Mouse (Mus musculus) cerebellum, postnatal 36 days (tissue): ENCODE data around the gene Cfap43.
"Not testable (repeated sequence)": the region's sequence is repeated elsewhere in the genome, so short reads cannot be mapped to it uniquely, and the experiment has no call there.

ENCODE experiments used
- DNase-seq, 2 experiments: peaks; one replicate each; pipeline ENCODE4 v3.0.0; 2021 to 2022; ENCODE audit warnings: mixed read lengths in 2 of 2

Cfap43 gene

DNA sequence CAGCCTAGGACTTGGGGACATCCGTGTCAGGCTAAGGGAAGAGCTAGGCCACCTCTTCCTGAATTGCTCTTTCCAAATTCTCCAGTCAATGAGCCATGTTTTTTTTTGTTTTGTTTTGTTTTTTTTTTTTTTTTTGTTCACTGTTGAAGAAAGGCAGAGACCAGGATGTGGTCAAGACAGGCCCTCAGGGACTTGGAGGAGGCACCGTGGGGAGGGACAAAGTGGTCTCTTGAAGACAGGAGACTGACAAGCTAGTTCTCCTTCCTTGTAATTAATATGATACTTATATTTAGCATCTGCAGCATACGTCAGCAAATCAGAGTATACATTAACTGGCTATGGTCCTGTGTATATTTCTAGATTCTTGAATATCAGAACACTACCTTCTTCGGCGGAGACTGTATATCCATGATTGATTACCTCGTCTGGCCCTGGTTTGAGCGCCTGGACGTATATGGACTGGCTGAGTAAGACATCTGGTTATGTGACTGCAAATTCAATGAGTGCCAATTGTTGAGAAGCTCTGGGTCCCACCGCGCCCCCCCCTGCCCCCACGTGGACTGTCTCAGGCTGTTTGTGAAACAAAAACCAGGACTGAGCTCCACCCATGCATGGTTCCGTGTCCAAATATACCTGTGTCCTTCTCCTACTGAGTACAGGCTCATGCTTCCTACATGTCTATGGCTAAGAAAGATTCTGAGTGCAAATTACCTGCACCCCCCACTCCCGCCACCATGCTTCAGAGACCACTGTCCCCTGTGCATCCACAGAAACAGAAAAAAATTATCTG is 34.6 kb downstream of the Cfap43 start:
- no peak for DNase-seq

DNA sequence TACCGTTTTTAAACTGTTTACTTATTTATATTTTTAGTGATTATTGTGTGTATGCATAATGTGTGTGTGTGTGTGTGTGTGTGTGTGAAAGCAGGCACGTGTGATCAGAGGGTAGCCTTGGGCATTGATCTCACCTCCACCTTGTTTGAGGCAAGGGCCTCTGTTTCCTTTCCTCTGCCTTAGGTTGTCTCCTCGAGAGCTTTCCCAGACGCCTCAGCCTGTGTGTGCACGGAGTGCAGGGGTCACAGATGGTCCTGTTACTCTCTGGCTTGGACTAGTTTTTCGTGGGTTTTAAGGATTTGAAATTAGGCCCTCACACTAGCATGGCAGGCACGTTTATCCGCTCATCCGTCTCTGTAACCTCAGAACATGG is 36.2 kb downstream of the Cfap43 start:
- DNase-seq, result no peak

GRCm38 (mm10) chr19:47882151-47882881 is 36.8 kb downstream of the Cfap43 start:
- peak; percentile 78 to 81 for DNase-seq

- no peak for DNase-seq
Measured at GRCm38 (mm10) chr19:47881538-47881937, 37.5 kb downstream of the Cfap43 start.

- no peak for DNase-seq
Measured at GRCm38 (mm10) chr19:47876252-47876651, 42.8 kb downstream of the Cfap43 start.

DNA sequence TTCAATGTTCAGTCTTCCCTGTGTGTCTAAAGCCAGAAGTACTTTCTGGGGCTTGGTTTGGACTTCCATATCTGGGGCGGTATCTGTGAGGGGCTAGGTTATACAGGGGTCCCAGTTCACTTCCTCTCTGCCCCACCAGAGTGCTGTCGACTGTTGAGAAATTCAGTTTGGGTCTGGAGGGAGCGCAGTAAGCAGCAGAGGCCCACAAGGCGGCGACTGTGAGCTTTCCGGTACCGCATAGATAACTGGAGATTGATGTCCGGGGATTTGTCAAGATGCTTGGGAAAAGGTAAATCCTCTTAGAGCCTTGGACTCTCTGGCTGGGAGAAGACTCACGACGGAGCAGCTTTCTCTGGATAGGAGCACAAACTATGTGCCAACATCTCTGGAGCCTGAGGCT is 47.6 kb downstream of the Cfap43 start:
- DNase-seq, result no peak

DNA sequence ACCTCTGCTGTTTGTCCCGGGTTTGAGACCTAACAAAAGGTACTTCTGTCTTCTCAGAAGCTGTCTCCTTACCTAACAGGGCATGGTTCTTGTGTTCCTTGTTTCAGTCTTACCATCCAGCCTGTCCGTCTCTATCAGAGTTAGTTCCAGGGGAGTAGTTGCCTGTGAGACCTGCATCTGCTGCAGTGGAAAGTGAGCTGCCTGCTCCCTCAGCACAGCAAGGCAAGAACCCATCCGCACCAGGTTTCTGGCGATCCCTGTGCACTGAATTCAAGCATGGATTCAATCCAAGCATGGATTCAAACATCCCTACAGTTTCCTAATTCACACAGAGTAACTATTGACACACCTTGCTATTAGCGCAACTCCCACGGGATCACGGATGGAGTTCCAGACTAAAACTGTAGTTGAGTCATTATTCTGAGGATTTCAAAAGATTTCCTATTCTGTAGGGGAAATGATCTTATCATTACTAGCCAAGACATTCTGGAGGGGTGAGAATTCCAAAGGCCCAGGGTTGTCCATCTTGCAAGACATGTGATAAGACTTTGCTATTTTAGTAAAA is 48.9 kb downstream of the Cfap43 start:
- DNase-seq, result no peak

GRCm38 (mm10) chr19:47869516-47869915 is 49.6 kb downstream of the Cfap43 start:
- no peak for DNase-seq

GRCm38 (mm10) chr19:47868951-47869350 is 50.1 kb downstream of the Cfap43 start:
- DNase-seq, result no peak

DNA sequence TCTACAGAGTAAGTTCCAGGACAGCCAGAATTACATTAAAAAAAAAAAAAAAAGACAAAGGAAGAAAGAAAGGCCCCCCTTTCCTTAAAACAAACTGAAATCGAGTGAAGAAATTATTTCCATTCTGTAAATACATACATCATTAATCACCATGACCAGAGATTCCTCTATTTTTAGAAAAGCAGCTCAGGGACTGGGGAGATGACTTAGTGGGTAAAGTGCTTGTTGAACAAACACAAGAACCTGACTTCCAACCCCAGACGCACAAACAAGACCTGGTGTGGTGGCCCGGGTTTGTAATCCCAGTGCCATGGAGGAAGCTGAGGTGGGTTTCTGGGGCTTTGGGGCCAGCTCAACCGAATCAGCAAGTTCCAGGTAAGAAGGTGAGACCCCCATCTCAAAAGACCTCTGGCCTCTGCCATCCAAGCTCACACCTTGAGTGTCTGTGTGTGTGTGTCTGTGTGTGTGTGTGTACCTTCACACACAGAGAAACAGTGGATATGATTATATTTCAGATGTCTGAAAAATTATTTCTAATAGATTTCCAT is 51.4 kb downstream of the Cfap43 start:
- DNase-seq, result no peak

GRCm38 (mm10) chr19:47865353-47865947 is 53.6 kb downstream of the Cfap43 start, which contains the start of gene Gsto2:
Gsto2 (plus strand) TSS chr19:47865534.
- DNase-seq, result peak; percentile 92 to 95

DNA sequence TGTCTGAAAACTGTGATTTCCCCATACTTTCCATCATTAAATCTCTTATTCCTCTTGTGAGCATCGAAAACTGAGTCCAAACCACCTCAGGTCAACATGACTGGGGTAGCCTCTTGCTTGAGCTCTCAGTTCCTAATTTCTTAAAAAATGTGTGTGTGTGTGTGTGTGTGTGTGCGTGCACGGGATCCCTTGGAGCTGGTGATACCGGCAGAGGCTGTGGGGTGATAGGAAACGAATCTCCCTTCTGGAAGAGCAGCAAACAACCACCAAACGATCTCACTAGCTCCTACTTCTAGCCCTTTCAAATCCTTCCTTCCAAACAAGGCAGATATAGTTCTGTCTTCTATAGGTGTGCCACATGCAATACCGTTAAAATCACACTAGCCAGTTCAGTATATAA is 54.4 kb downstream of the Cfap43 start:
- no peak for DNase-seq

DNA sequence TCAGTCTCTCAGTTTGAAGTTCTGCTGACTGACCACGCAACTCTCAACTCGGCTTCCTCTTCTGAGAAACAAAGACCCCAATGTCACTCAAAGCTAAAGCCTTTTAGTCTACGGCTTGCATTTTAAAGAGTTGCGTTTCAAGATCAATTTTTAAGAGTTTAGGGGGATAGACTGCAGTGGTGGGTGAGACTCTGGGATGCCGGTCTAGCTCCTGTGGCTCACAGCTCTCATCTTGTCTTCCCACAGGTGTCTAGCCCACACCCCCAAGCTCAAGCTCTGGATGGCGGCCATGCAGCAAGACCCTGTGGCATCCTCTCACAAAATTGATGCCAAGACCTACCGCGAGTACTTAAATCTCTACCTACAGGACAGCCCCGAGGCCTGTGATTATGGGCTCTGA is 55.0 kb downstream of the Cfap43 start:
- no peak for DNase-seq

DNA sequence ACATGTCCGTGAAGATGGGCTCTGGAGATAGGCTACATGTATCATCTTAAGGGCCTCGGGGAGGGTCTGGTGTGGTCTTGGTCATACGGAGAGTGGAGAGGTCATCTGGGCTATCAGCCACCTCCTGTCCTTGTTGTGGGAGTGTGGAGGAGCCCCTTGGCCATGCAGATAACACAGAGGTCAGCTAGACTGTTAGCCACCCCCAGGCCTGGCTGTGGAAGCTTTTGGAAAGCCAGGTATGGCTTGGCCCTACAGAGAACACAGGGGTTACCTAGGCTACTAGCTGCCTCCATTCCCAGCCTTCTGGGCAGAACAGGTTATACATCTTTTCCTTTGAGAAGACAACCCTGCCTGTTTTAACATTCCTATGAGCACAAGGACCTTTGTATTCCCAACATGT is 56.5 kb downstream of the Cfap43 start:
- no peak for DNase-seq

DNA sequence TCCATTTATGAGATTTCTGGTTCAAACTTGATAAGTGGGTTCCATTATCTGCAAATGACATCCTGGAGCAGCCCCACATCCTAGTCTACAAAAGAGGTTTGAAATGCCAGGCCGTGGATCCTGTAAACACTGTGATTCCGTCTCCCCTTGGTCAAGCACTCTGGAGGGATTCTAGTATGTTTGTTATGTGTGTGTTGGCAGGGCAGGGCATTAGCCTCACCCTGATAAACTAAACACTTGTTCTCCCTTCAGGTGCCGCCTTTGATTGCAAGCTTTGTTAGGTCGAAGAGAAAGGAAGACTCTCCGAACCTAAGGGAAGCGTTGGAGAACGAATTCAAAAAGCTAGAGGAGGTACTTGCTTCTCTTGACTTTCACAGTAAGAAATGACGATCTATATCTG is 59.9 kb downstream of the Cfap43 start:
- DNase-seq, result no peak

DNA sequence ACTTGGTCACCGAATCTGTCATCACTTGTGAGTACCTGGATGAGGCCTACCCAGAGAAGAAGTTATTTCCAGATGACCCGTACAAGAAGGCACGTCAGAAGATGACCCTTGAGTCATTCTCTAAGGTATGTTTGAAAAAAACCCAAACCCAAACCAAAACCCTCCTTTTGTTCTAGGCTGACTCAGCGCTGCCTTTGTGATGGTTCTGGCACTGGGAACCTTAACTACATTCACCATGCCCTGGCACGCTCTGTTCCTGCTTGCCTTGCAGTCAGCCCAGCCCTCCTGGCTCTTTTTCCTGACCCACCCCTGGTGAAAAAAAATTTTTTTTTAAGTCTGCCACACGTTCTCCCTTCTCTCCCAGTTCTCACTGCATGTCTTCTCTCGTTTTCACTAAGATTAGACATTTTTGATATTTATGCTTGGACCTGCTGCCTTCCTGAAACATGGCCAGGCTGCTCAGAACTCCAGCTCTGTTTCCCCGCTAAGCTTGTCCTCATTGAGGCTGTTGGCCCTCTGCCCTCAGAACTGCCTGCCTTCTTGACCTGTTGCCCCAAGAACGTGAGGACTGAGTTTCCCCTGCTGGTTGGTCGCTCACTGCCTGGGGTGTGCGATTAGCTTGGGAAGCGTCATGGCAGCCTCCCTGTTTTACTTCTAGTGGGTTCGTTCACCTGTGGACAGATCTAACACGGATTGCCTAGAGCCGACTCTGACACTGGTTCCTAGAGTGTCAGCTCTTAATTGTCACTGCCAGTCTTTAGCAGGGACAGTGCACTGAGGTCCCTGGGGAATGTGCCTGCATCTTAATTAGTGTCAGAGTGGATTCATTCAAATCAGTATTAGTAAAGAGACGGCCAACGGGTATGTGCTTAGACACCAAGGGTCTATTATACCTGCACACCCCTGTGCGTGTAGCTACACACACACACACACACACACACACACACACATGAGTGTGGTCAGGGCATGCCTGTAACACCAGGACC is 60.8 kb downstream of the Cfap43 start:
- DNase-seq, result no peak

DNA sequence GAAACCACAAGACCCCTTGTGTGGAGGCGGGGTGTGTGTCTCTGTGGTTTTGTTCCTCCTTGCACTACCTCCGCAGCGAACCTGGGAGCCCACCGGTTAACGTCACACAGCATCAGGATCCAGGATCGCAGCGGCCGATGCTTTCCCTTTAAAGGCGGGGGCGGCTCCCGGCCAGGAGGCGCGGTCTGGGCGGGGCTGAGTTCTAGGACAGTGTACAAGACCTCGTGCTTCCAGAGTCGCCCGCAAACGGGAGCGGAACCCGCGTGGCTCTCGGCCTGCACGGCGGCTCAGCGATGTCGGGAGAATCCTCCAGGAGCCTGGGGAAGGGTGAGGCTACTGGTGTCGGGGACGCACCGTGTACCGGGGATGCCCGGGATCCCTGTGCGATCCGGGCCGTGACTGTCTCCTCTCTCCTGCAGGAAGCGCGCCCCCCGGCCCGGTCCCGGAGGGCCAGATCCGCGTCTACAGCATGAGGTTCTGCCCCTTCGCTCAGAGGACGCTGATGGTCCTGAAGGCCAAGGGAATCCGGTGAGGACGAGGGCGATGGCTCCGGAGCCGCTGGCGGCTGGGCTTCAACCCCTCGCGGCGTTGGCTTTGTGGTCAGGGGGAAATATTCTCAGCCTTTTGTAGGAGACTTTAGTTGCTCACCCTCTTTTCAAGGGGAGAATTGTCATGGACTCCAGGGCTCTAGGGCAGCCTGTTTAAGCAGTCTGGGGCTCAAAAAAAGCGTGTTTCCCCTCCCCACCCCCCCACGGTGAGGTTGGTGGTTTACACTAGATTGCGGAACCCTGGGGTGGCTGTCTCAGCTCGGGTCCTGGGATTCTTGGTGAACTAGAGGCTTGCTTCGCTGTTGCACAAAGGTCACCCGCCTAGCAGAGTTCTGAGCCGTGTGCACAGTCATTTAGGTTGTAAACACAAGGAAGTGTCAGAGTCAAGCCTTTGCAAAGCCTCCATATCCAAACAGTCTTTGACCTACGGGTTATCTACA is 64.0 kb downstream of the Cfap43 start, which contains the start of gene Gsto1:
TSS of gene Gsto1 (plus strand) at position 175 of the 988 bp plus-strand sequence.
- DNase-seq, result peak; percentile 89

GRCm38 (mm10) chr19:47853951-47854795 is 64.9 kb downstream of the Cfap43 start:
- DNase-seq, result no peak

GRCm38 (mm10) chr19:47853053-47853452 is 66.0 kb downstream of the Cfap43 start:
- DNase-seq, result no peak

DNA sequence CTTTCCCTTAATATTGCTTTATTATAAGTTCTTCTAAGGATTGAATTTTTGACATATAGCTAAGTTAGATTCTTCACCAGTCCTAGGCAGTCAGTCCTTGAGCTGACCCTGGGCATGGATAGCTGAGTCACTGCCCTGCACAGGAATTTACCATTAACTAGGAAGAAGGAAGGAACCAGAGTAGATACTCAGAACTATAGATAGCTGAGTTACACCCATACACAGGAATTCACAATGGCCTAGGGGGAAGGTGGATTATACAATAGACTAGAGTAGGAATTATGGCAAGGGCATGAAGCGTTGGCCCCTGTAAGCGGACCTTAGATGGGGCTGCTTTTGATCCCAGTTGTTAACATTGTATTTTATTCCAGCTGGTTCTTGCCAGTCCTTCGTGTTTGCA is 67.0 kb downstream of the Cfap43 start:
- DNase-seq, result not testable (repeated sequence)
